Mouse (Mus musculus) lung, postnatal 36 days (tissue): ENCODE measurements around the gene Olfr969.
"Not testable (repeated sequence)": the region's sequence is repeated elsewhere in the genome, so short reads cannot be mapped to it uniquely, and the experiment has no call there.

Experiments
- DNase-seq: peaks from one replicate; pipeline ENCODE4 v3.0.0; 2022; ENCODE audit warnings: mixed read lengths

Olfr969 gene

GRCm38 (mm10) chr9:39790558-39790957 is at the start of gene Olfr969:
Olfr969 (plus strand) TSS chr9:39790945.
- DNase-seq = no peak

- DNase-seq = no peak
Observed at GRCm38 (mm10) chr9:39745949-39746348, 44.8 kb upstream of the Olfr969 start, which contains the start of gene Olfr967. Olfr967 (plus strand) TSS chr9:39746249.

GRCm38 (mm10) chr9:39746428-39746827 is 44.3 kb upstream of the Olfr969 start:
- DNase-seq = no peak

GRCm38 (mm10) chr9:39783153-39783552 is 7.6 kb upstream of the Olfr969 start, which contains the start of gene Olfr968:
Olfr968 (minus strand) TSS chr9:39783253.
- no peak for DNase-seq

- no peak for DNase-seq
Observed at GRCm38 (mm10) chr9:39808560-39808959, 17.8 kb downstream of the Olfr969 start, which contains the start of gene Olfr970. Olfr970 (plus strand) TSS chr9:39808860.

GRCm38 (mm10) chr9:39836576-39836975 is 45.8 kb downstream of the Olfr969 start, which contains the start of gene Olfr971:
Olfr971 (plus strand) TSS chr9:39836876.
- DNase-seq = not testable (repeated sequence)
